Mouse (Mus musculus): Measurements from ENCODE around the gene Zyg11b. TPM values are rescaled to one million over a fixed set of nuclear protein-coding genes. Genes with fewer than 3 reads are reported as not detected.

Gene Zyg11b
- polyA plus RNA-seq, 1 experiment from 2014 or later: 5.2 TPM

DNA sequence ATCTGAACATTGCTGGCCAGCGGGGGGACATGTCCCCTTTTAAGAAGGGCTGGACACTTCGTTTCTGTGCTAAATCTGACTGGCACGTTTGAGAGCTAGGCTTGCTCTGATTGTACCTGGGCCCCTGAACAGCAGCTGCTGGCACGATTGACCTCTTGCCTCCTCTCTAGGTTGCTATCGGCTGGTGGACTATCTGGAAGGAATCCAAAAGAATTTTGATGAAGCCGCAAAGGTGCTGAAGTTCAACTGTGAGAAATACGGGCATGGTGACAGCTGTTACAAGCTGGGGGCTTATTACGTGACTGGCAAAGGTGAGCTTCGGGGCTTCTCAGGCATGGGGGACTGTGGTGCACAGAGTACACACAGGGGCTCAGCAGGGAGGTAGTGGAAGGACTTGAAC is 31.1 kb upstream of the Zyg11b start:
- no peaks in the 10 kb centered on the region for H3K36me3 ChIP-seq (ENCODE audit: insufficient read depth, low read length)
- no peak overlapping the region for H3K27ac ChIP-seq (ENCODE audit: low read length)
- WGBS: 81% methylated on average over 9 of the region's 9 CpGs
- no peaks in the 10 kb centered on the region for H3K9me3 ChIP-seq (ENCODE audit: low read length)
- DNase-seq (ENCODE audit: low spot score) (no peak), ATAC-seq (no peak)
- no peaks in the 10 kb centered on the region for H3K27me3 ChIP-seq (replicated peaks; ENCODE audit: insufficient read depth, low read length)
- H3K4me2 ChIP-seq (replicated peaks; ENCODE audit: low read depth, low read length): no peak overlapping the region
- TF ChIP-seq CTCF (IDR thresholded peaks at IDR 0.05) (no peak), EP300 (IDR thresholded peaks at IDR 0.05) (no peak)
- H3K4me1 ChIP-seq (ENCODE audit: insufficient read depth, low read depth, low read length): no peaks in the 10 kb centered on the region
- no peak overlapping the region for H3K4me3 ChIP-seq (ENCODE audit: low read depth, low read length)
- no peak overlapping the region for H3K9ac ChIP-seq (replicated peaks; ENCODE audit: low read depth)

DNA sequence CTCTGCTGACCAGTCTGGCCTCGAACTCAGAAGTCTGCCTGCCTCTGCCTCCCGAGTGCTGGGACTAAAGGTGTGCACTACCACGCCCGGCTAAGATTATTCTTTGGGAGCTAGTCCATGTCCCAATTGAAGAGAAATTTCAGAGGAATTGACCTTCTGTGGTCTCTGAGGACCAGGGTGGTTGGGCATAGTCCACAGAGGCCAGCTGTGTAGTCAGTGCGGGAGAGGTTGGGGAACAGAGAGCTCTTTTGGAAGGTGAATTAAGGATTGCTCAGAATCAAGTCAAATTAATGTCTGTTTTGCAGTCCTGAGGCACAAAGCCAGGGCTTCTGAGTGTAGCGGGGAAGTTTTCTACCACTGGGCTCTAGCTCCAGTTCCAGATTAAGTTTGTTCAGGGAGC is 28.9 kb upstream of the Zyg11b start:
- Histone ChIP-seq H3K36me3 (ENCODE audit: insufficient read depth, low read length) (no peaks in the 10 kb centered on the region), H3K27me3 (replicated peaks; ENCODE audit: insufficient read depth, low read length) (no peaks in the 10 kb centered on the region), H3K4me1 (ENCODE audit: insufficient read depth, low read depth, low read length) (no peaks in the 10 kb centered on the region), H3K9ac (replicated peaks; ENCODE audit: low read depth) (no peak overlapping the region), H3K4me2 (replicated peaks; ENCODE audit: low read depth, low read length) (no peak overlapping the region), H3K9me3 (ENCODE audit: low read length) (no peaks in the 10 kb centered on the region), H3K27ac (ENCODE audit: low read length) (no peak overlapping the region), H3K4me3 (ENCODE audit: low read depth, low read length) (no peak overlapping the region)
- 93% methylated on average over 6 of the region's 6 CpGs for WGBS
- TF ChIP-seq EP300 (IDR thresholded peaks at IDR 0.05) (no peak), CTCF (IDR thresholded peaks at IDR 0.05) (no peak)
- DNase-seq (ENCODE audit: low spot score): no peak
- no peak for ATAC-seq

DNA sequence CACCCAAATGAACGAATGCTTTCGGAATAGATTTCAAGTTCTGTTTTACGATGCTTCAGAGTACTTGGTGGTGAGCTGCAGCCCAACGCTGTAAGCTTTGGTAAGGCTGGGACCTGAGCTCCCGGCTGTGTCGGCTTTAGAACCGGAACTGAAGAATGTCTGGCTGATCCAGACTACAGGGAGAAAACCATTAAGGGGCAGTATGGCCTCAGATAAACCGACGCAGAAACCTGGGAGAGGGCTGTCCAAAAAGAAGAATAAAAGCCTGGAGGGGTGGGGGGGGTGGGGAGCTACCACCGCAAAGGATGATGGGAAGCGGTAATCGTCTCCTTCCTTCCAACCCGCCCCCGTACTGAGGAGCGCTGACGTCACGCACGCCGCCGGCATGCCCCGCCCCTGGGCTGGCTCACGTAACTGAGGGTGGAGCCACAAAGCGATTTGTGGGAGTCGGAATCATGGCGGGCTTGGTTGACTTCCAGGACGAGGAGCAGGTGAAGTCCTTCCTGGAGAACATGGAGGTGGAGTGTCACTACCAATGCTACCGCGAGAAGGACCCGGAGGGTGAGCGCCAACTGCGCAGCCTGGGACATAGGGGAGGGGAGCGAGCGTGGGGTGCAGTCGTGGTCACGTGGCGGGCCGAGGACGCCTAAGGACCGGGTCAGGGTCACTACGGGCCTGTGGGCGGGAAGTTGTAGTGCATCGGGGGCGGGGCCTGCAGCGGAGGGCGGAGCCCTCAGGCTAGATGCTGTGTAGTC is 27.0 kb upstream of the Zyg11b start, which contains the start of gene Coa7:
Gene Coa7, plus strand, starts transcription at position 411 of the 755 bp plus-strand sequence.
- Histone ChIP-seq H3K9me3 (ENCODE audit: low read length) (no peaks in the 10 kb centered on the region), H3K4me3 (ENCODE audit: low read depth, low read length) (peak within 1 kb of the TSS; percentile 60), H3K27ac (ENCODE audit: low read length) (peak within 1 kb of the TSS; percentile 92), H3K27me3 (replicated peaks; ENCODE audit: insufficient read depth, low read length) (no peaks in the 10 kb centered on the region), H3K4me1 (ENCODE audit: insufficient read depth, low read depth, low read length) (no peaks in the 10 kb centered on the region), H3K36me3 (ENCODE audit: insufficient read depth, low read length) (no peaks in the 10 kb centered on the region), H3K4me2 (replicated peaks; ENCODE audit: low read depth, low read length) (peak within 1 kb of the TSS; percentile 60), H3K9ac (replicated peaks; ENCODE audit: low read depth) (peak within 1 kb of the TSS; percentile 53)
- peak; percentile 98 for DNase-seq (ENCODE audit: low spot score)
- peak; percentile 97 for ATAC-seq
- peak; percentile 9; the same call in 1 of the 2 replicates for TF ChIP-seq CTCF (IDR thresholded peaks at IDR 0.05)
- TF ChIP-seq EP300 (IDR thresholded peaks at IDR 0.05): peak; percentile 50; the same call in 1 of the 2 replicates
- WGBS: under 1% methylated on average over 44 of the region's 45 CpGs

DNA sequence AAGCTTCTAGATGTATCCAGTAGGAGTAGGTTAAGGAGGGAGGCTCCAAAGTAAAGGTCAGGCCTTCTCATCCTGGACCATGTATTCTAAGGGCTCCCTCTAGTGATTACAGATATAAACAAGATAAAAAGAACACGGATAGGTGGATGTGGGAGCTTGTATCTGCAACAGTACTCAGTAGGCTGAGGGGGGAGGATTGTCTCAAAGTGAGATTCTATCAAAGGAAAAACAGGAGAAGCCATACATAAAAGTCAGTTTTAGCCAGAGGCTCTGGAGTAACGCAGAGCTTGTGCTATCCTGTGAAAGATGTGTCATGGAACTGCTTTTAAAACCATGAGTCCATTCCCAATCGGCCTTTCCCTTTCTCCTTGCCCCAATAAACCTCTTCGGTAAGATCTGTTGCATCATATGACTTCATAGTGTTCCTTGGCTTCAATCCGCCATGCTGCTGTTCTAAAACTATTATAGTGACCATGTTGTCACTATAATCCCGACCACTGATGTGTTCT is 26.2 kb upstream of the Zyg11b start:
- peak; percentile 86 for DNase-seq (ENCODE audit: low spot score)
- H3K4me1 ChIP-seq (ENCODE audit: insufficient read depth, low read depth, low read length): no peaks in the 10 kb centered on the region
- 34% methylated on average over 6 of the region's 6 CpGs for WGBS

DNA sequence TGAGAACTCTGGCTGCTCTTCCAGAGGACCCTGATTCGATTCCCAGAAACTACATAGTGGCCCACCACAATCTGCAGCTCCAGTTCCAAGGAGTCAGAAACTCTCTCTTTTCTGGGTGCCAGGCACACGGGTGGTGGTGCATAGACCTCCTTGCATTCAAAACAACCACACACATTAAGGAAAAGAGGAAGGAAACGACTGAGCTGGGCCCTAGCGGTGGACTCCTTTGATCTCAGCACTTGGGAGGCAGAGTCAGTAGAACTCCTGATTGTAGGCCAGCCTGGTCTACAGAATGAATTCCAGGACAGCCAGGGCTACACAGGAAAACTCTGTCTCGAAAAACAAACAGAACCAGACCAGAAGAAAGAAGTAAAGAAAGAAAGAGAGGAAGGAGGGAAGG is 22.7 kb upstream of the Zyg11b start:
- no peak for ATAC-seq
- H3K4me2 ChIP-seq (replicated peaks; ENCODE audit: low read depth, low read length): no peak overlapping the region
- 65% methylated on average over 5 of the region's 5 CpGs for WGBS
- no peak overlapping the region for H3K27ac ChIP-seq (ENCODE audit: low read length)
- no peaks in the 10 kb centered on the region for H3K9me3 ChIP-seq (ENCODE audit: low read length)
- no peaks in the 10 kb centered on the region for H3K4me1 ChIP-seq (ENCODE audit: insufficient read depth, low read depth, low read length)
- no peak overlapping the region for H3K9ac ChIP-seq (replicated peaks; ENCODE audit: low read depth)
- H3K4me3 ChIP-seq (ENCODE audit: low read depth, low read length): no peak overlapping the region
- DNase-seq (ENCODE audit: low spot score): no peak
- TF ChIP-seq EP300 (IDR thresholded peaks at IDR 0.05) (no peak), CTCF (IDR thresholded peaks at IDR 0.05) (no peak)
- H3K27me3 ChIP-seq (replicated peaks; ENCODE audit: insufficient read depth, low read length): no peaks in the 10 kb centered on the region
- H3K36me3 ChIP-seq (ENCODE audit: insufficient read depth, low read length): no peaks in the 10 kb centered on the region

More for the DNA sequence above, 26.2 kb upstream of the Zyg11b start:
- peak overlapping the region; percentile 60 for H3K4me2 ChIP-seq (replicated peaks; ENCODE audit: low read depth, low read length)
- peak overlapping the region; percentile 53 for H3K9ac ChIP-seq (replicated peaks; ENCODE audit: low read depth)
- H3K27me3 ChIP-seq (replicated peaks; ENCODE audit: insufficient read depth, low read length): no peaks in the 10 kb centered on the region
- no peaks in the 10 kb centered on the region for H3K9me3 ChIP-seq (ENCODE audit: low read length)
- peak; percentile 14; the same call in 1 of the 2 replicates for ATAC-seq
- H3K36me3 ChIP-seq (ENCODE audit: insufficient read depth, low read length): no peaks in the 10 kb centered on the region
- TF ChIP-seq CTCF (IDR thresholded peaks at IDR 0.05): peak; percentile 67
- TF ChIP-seq EP300 (IDR thresholded peaks at IDR 0.05): no peak; the same call in 1 of the 2 replicates
- peak overlapping the region; percentile 60 for H3K4me3 ChIP-seq (ENCODE audit: low read depth, low read length)
- peak overlapping the region; percentile 92 for H3K27ac ChIP-seq (ENCODE audit: low read length)

DNA sequence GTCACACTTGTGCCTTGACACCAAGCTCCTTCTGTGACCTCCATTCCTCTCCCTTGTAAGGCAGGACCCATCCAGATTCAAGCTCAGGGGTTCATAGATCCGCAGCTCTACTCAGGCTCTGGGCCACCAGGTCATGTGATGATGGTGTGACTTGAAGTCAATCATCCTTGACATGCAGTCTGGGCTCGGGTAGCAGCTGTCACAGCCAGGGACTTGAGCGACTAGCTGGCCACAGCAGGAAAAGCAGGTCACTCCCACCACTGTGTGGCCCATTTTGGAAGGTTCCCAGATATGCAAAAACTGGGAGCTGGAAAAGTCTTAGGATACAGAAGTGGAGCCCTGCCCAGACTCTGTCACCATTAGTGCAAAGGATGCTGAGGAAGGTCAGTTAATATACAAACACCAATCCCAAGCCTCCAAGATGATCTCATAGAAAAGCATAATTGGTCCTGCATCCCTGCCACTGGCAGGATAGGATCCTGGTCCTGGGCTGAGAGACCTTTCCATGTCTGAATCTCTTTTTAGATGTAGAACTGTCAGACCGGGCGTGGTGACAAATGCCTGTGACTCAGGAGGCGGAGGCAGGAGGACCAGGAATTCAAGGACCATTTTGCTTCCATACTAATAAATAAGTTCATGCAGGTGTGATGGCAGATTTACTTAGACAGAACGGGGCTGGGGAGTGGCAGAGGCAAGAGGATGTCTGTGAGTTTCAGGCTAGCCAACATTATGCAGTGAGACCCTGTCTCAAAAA is 19.9 kb upstream of the Zyg11b start:
- ATAC-seq: no peak
- Histone ChIP-seq H3K36me3 (ENCODE audit: insufficient read depth, low read length) (no peaks in the 10 kb centered on the region), H3K4me1 (ENCODE audit: insufficient read depth, low read depth, low read length) (no peaks in the 10 kb centered on the region), H3K27me3 (replicated peaks; ENCODE audit: insufficient read depth, low read length) (no peaks in the 10 kb centered on the region), H3K27ac (ENCODE audit: low read length) (no peak overlapping the region), H3K9me3 (ENCODE audit: low read length) (no peaks in the 10 kb centered on the region), H3K4me3 (ENCODE audit: low read depth, low read length) (no peak overlapping the region), H3K4me2 (replicated peaks; ENCODE audit: low read depth, low read length) (no peak overlapping the region), H3K9ac (replicated peaks; ENCODE audit: low read depth) (no peak overlapping the region)
- TF ChIP-seq EP300 (IDR thresholded peaks at IDR 0.05) (no peak), CTCF (IDR thresholded peaks at IDR 0.05) (no peak)
- peak; percentile 10 for DNase-seq (ENCODE audit: low spot score)
- 69% methylated on average over 7 of the region's 7 CpGs for WGBS

All from lung, postnatal 0 days (tissue).